Mouse (Mus musculus): ENCODE data around the gene Gm20736. TPM values are rescaled to one million over a fixed set of nuclear protein-coding genes. Genes with fewer than 3 reads are reported as not detected.
"Not testable (repeated sequence)": the region's sequence is repeated elsewhere in the genome, so short reads cannot be mapped to it uniquely, and the experiment has no call there.

The Gm20736 gene
- not detected in 2 replicates for polyA plus RNA-seq (2012; rRNA removed)

- not testable (repeated sequence) for H3K36me3 ChIP-seq (ENCODE audit: control insufficient read depth, insufficient read depth, low read length); H3K27ac ChIP-seq (ENCODE audit: insufficient read depth, low read depth, low read length); DNase-seq; H3K4me1 ChIP-seq (ENCODE audit: control insufficient read depth, insufficient read depth, low read length); H3K27me3 ChIP-seq (replicated peaks; ENCODE audit: control insufficient read depth, insufficient read depth, low read length); H3K4me3 ChIP-seq (ENCODE audit: insufficient read depth, low read depth, low read length)
- no CpG with 5 or more reads among the region's 5 CpGs for WGBS
Observed at GRCm38 (mm10) chrY:65377390-65377789, at the start of gene Gm20736. Gene Gm20736, plus strand, starts transcription at chrY:65377690.

Other genes starting within 250 kb of the Gm20736 start
- not detected in 2 replicates for gene Gm20924, start 170.2 kb upstream of the Gm20736 start, polyA plus RNA-seq (2012; rRNA removed)